In the genomic region with DNA sequence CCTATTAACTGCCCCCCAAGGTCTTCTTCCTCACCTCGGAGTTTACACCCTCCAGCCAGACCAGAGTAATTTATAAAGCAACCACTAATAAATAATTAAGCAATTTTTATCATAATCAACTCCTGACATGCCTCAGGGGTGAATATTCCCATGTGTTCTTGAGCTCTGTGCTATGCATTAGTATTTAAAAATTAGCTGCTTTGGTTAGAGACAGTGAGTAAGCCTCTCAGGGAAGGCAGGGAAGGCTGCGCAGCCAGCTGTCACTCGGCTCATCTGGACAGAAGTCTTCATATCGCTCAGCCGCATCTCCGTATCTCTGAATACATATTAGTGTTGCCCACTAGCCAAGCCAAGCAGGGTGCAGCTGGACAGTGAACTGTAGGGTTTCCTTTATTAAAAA, we compare ENCODE assay signal across 21 mouse cellular contexts. TPM values are rescaled to one million over a fixed set of nuclear protein-coding genes. Genes with fewer than 3 reads are reported as not detected.
DNase-seq lines count a peak whose midpoint lies in the region; ATAC-seq and TF ChIP-seq lines count a peak whose summit lies in the region.
"Had no signal": no experiment of that assay in that cellular context is flagged by ENCODE, and none has a peak within 500 bp of the region (broad histone marks: within the 10 kb centered on the region; RNA-seq: fewer than 3 reads in every experiment).

No protein-coding gene starts in this region.

- 65% methylated on average over 6 of the region's 6 CpGs for WGBS in hindbrain, embryonic 11.5 days
- WGBS in hindbrain, postnatal 0 days, result 53% methylated on average over 6 of the region's 6 CpGs
- WGBS in midbrain, embryonic 13.5 days, result 55% methylated on average over 6 of the region's 6 CpGs
- WGBS in midbrain, postnatal 0 days, result 46% methylated on average over 6 of the region's 6 CpGs
- 46% methylated on average over 6 of the region's 6 CpGs for WGBS in hindbrain, embryonic 16.5 days

- no peaks in the 10 kb centered on the region for H3K9me3 ChIP-seq in hindbrain, embryonic 11.5 days (ENCODE audit: control insufficient read depth, low read length)
- H3K9me3 ChIP-seq in hindbrain, postnatal 0 days (ENCODE audit: low read length), result no peaks in the 10 kb centered on the region
- H3K9me3 ChIP-seq in midbrain, embryonic 13.5 days, result 0 out of 2 replicates have a peak, but pooled peaks cover 3% of the 10 kb centered on the region
- no peaks in the 10 kb centered on the region for H3K9me3 ChIP-seq in midbrain, postnatal 0 days (ENCODE audit: low read length)
- no peaks in the 10 kb centered on the region for H3K9me3 ChIP-seq in hindbrain, embryonic 16.5 days (ENCODE audit: control insufficient read depth, low read length)
- H3K9me3 ChIP-seq: embryonic facial prominence, embryonic 15.5 days; forebrain, embryonic 10.5 days; heart, embryonic 13.5 days had no signal

- no peak overlapping the region for H3K4me3 ChIP-seq in hindbrain, embryonic 11.5 days (ENCODE audit: low read depth, low read length)
- no peak overlapping the region for H3K4me3 ChIP-seq in hindbrain, postnatal 0 days (ENCODE audit: low read length)
- no peak overlapping the region for H3K4me3 ChIP-seq in midbrain, embryonic 13.5 days (replicated peaks)
- H3K4me3 ChIP-seq in midbrain, postnatal 0 days (ENCODE audit: low read depth, low read length), result no peak overlapping the region
- no peak overlapping the region for H3K4me3 ChIP-seq in hindbrain, embryonic 16.5 days (ENCODE audit: low read length)
- H3K4me3 ChIP-seq: embryonic facial prominence, embryonic 15.5 days; erythroblast, embryonic 14.5 days; forebrain, embryonic 10.5 days; gastrocnemius, adult 2 months; heart, embryonic 13.5 days had no signal

- no peak for DNase-seq in hindbrain, embryonic 11.5 days (ENCODE audit: low spot score)
- no peak for DNase-seq in hindbrain, postnatal 0 days (ENCODE audit: low spot score)
- no peak for DNase-seq in midbrain, postnatal 0 days (ENCODE audit: low spot score)
- DNase-seq in brain, embryonic 14.5 days (ENCODE audit: low read depth), result peak; percentile 41
- DNase-seq in B cell, adult 2 months, result no peak
- no peak for DNase-seq in kidney, postnatal 14 days
- DNase-seq: adrenal gland, postnatal 10 days; cerebellum, adult 2 months; cerebellum, postnatal 10 days; gastrocnemius, adult 2 months; gastrocnemius, postnatal 36 days; heart, adult 11 months; heart, postnatal 36 days had no signal

- no peak overlapping the region for H3K27ac ChIP-seq in hindbrain, embryonic 11.5 days (ENCODE audit: low read depth, low read length)
- no peak overlapping the region for H3K27ac ChIP-seq in hindbrain, postnatal 0 days
- no peak overlapping the region for H3K27ac ChIP-seq in midbrain, embryonic 13.5 days
- no peak overlapping the region for H3K27ac ChIP-seq in midbrain, postnatal 0 days (ENCODE audit: low read depth, low read length)
- H3K27ac ChIP-seq in hindbrain, embryonic 16.5 days (ENCODE audit: low read depth, low read length), result no peak overlapping the region
- H3K27ac ChIP-seq: embryonic facial prominence, embryonic 15.5 days; gastrocnemius, adult 2 months; heart, embryonic 13.5 days had no signal

- ATAC-seq in hindbrain, embryonic 11.5 days (ENCODE audit: low FRiP score), result peak; percentile 41; the same call in 1 of the 2 replicates
- ATAC-seq in hindbrain, postnatal 0 days, result no peak
- peak; percentile 46; the same call in 1 of the 2 replicates for ATAC-seq in midbrain, embryonic 13.5 days
- no peak for ATAC-seq in midbrain, postnatal 0 days (ENCODE audit: low FRiP score)
- peak; percentile 49; the same call in 1 of the 2 replicates for ATAC-seq in hindbrain, embryonic 16.5 days
- ATAC-seq: forebrain, embryonic 14.5 days had no signal

- TF ChIP-seq POLR2A in brain, embryonic 14.5 days (IDR thresholded peaks at IDR 0.05; ENCODE audit: borderline replicate concordance, extremely low read depth, insufficient read depth, insufficient read length, poor library complexity, severe bottlenecking), result no peak

- H3K9ac ChIP-seq in hindbrain, embryonic 11.5 days (ENCODE audit: low read depth, low read length), result no peak overlapping the region
- no peak overlapping the region for H3K9ac ChIP-seq in hindbrain, postnatal 0 days (replicated peaks; ENCODE audit: low read length)
- H3K9ac ChIP-seq in midbrain, embryonic 13.5 days (replicated peaks), result no peak overlapping the region
- H3K9ac ChIP-seq in midbrain, postnatal 0 days (replicated peaks; ENCODE audit: low read length, poor library complexity, severe bottlenecking), result no peak overlapping the region
- H3K9ac ChIP-seq in hindbrain, embryonic 16.5 days (ENCODE audit: low read depth, low read length), result no peak overlapping the region
- H3K9ac ChIP-seq: embryonic facial prominence, embryonic 15.5 days; heart, embryonic 13.5 days had no signal

- H3K27me3 ChIP-seq in hindbrain, embryonic 11.5 days (ENCODE audit: control insufficient read depth, insufficient read depth, low read length), result no peaks in the 10 kb centered on the region
- no peaks in the 10 kb centered on the region for H3K27me3 ChIP-seq in hindbrain, postnatal 0 days (ENCODE audit: insufficient read depth, low read length)
- no peaks in the 10 kb centered on the region for H3K27me3 ChIP-seq in midbrain, embryonic 13.5 days
- no peaks in the 10 kb centered on the region for H3K27me3 ChIP-seq in midbrain, postnatal 0 days (ENCODE audit: insufficient read depth, low read length)
- no peaks in the 10 kb centered on the region for H3K27me3 ChIP-seq in hindbrain, embryonic 16.5 days (replicated peaks; ENCODE audit: control insufficient read depth, insufficient read depth, low read length)
- H3K27me3 ChIP-seq: embryonic facial prominence, embryonic 15.5 days; heart, embryonic 13.5 days had no signal

- H3K4me2 ChIP-seq in hindbrain, embryonic 11.5 days (replicated peaks; ENCODE audit: low read depth, low read length), result no peak overlapping the region
- no peak overlapping the region for H3K4me2 ChIP-seq in hindbrain, postnatal 0 days (ENCODE audit: low read depth, low read length)
- no peak overlapping the region for H3K4me2 ChIP-seq in midbrain, embryonic 13.5 days (replicated peaks)
- no peak overlapping the region for H3K4me2 ChIP-seq in midbrain, postnatal 0 days (ENCODE audit: low read depth, low read length, poor library complexity, severe bottlenecking)
- H3K4me2 ChIP-seq in hindbrain, embryonic 16.5 days (ENCODE audit: low read length), result no peak overlapping the region
- H3K4me2 ChIP-seq: embryonic facial prominence, embryonic 15.5 days; heart, embryonic 13.5 days had no signal

- 0 out of 2 replicates have a peak, but pooled peaks cover 2% of the 10 kb centered on the region for H3K4me1 ChIP-seq in hindbrain, embryonic 11.5 days (replicated peaks; ENCODE audit: control insufficient read depth, insufficient read depth, low read length)
- H3K4me1 ChIP-seq in hindbrain, postnatal 0 days (ENCODE audit: insufficient read depth, low read length), result no peaks in the 10 kb centered on the region
- peaks cover 25% of the 10 kb centered on the region for H3K4me1 ChIP-seq in midbrain, embryonic 13.5 days (replicated peaks)
- H3K4me1 ChIP-seq in midbrain, postnatal 0 days (ENCODE audit: insufficient read depth, low read length), result no peaks in the 10 kb centered on the region
- no peaks in the 10 kb centered on the region for H3K4me1 ChIP-seq in hindbrain, embryonic 16.5 days (ENCODE audit: control insufficient read depth, insufficient read depth, low read depth, low read length)
- H3K4me1 ChIP-seq: embryonic facial prominence, embryonic 15.5 days had no signal

- H3K36me3 ChIP-seq in hindbrain, embryonic 11.5 days (ENCODE audit: control insufficient read depth, insufficient read depth, low read length), result no peaks in the 10 kb centered on the region
- H3K36me3 ChIP-seq in hindbrain, postnatal 0 days (ENCODE audit: insufficient read depth, low read length), result no peaks in the 10 kb centered on the region
- H3K36me3 ChIP-seq in midbrain, embryonic 13.5 days, result no peaks in the 10 kb centered on the region
- no peaks in the 10 kb centered on the region for H3K36me3 ChIP-seq in midbrain, postnatal 0 days (ENCODE audit: insufficient read depth, low read length)
- H3K36me3 ChIP-seq in hindbrain, embryonic 16.5 days (ENCODE audit: control insufficient read depth, insufficient read depth, low read length), result no peaks in the 10 kb centered on the region
- H3K36me3 ChIP-seq: embryonic facial prominence, embryonic 15.5 days; forebrain, embryonic 10.5 days; heart, embryonic 13.5 days had no signal

- no peak for TF ChIP-seq CTCF in hindbrain, postnatal 0 days (IDR thresholded peaks at IDR 0.05; ENCODE audit: low read depth)
- no peak for TF ChIP-seq CTCF in midbrain, postnatal 0 days (IDR thresholded peaks at IDR 0.05)
- TF ChIP-seq CTCF in brain, embryonic 14.5 days (IDR thresholded peaks at IDR 0.05; ENCODE audit: borderline replicate concordance, extremely low read depth, insufficient read depth, insufficient read length), result no peak

RNA-seq across cellular contexts. Expression of a gene that starts 45.3 kb away (rescaled TPM):
- 51.0 and 54.2 TPM in 2 replicates for polyA plus RNA-seq in hindbrain, embryonic 11.5 days (2014; fragmentation: Nextera tagmentation; extraction: Ambion mirVana)
- total RNA-seq in hindbrain, postnatal 0 days (2014; rRNA removed), result 68.9 and 76.1 TPM in 2 replicates
- 39.1 and 40.2 TPM in 2 replicates for polyA plus RNA-seq in hindbrain, postnatal 0 days (2015; fragmentation: Nextera tagmentation; extraction: Ambion mirVana)
- polyA plus RNA-seq in midbrain, embryonic 13.5 days (2015; fragmentation: Nextera tagmentation; extraction: Ambion mirVana), result 39.0 and 39.9 TPM in 2 replicates
- 93.6 and 123 TPM in 2 replicates for total RNA-seq in midbrain, postnatal 0 days (2014; rRNA removed)
- 42.1 and 44.7 TPM in 2 replicates for polyA plus RNA-seq in midbrain, postnatal 0 days (2015; fragmentation: Nextera tagmentation; extraction: Ambion mirVana)
- 46.6 and 51.4 TPM in 2 replicates for polyA plus RNA-seq in brain, embryonic 14.5 days (2012; rRNA removed)
- 42.1 and 43.4 TPM in 2 replicates for polyA plus RNA-seq in hindbrain, embryonic 16.5 days (2015; fragmentation: Nextera tagmentation; extraction: Ambion mirVana)

RNA-seq across cellular contexts. Expression of a gene that starts 50.8 kb away (rescaled TPM):
- polyA plus RNA-seq in hindbrain, embryonic 11.5 days (2014; fragmentation: Nextera tagmentation; extraction: Ambion mirVana), result 143 and 151 TPM in 2 replicates
- 104 and 127 TPM in 2 replicates for total RNA-seq in hindbrain, postnatal 0 days (2014; rRNA removed)
- 66.9 and 83.8 TPM in 2 replicates for polyA plus RNA-seq in hindbrain, postnatal 0 days (2015; fragmentation: Nextera tagmentation; extraction: Ambion mirVana)
- polyA plus RNA-seq in midbrain, embryonic 13.5 days (2015; fragmentation: Nextera tagmentation; extraction: Ambion mirVana), result 54.7 and 72.3 TPM in 2 replicates
- 93.7 and 128 TPM in 2 replicates for total RNA-seq in midbrain, postnatal 0 days (2014; rRNA removed)
- 63.5 and 67.5 TPM in 2 replicates for polyA plus RNA-seq in midbrain, postnatal 0 days (2015; fragmentation: Nextera tagmentation; extraction: Ambion mirVana)
- polyA plus RNA-seq in brain, embryonic 14.5 days (2012; rRNA removed), result 66.5 and 187 TPM in 2 replicates
- polyA plus RNA-seq in hindbrain, embryonic 16.5 days (2015; fragmentation: Nextera tagmentation; extraction: Ambion mirVana), result 114 and 205 TPM in 2 replicates
- total RNA-seq: MEL had no signal

Comparison
In these comparisons a context has a peak if more than half of its experiments do, and no peak if none do; other contexts are left out.
1. ATAC-seq: peak in hindbrain, embryonic 11.5 days (single experiment), midbrain, embryonic 13.5 days (single experiment) and hindbrain, embryonic 16.5 days (single experiment); none in hindbrain, postnatal 0 days (single experiment) and midbrain, postnatal 0 days (single experiment).